Mouse (Mus musculus): ENCODE measurements around the gene Fbxo40. TPM values are rescaled to one million over a fixed set of nuclear protein-coding genes. Genes with fewer than 3 reads are reported as not detected.

The Fbxo40 gene
- polyA plus RNA-seq (2015; fragmentation: Nextera tagmentation; extraction: Ambion mirVana) = 1.6 and 2.2 TPM in 2 replicates

- Histone ChIP-seq H3K27ac (ENCODE audit: low read length) (peak within 1 kb of the TSS; percentile 25; the same call in 1 of the 2 replicates), H3K4me2 (replicated peaks; ENCODE audit: low read depth, low read length) (peak within 1 kb of the TSS; percentile 34)
Observed at GRCm38 (mm10) chr16:36989999-36990625, at the start of gene Fbxo40. Fbxo40 (minus strand) TSS chr16:36990467.

GRCm38 (mm10) chr16:37034751-37035150, 44.5 kb upstream of the Fbxo40 start:
- peaks cover 13% of the 10 kb centered on the region for H3K36me3 ChIP-seq (ENCODE audit: insufficient read depth, low read length)
- no peak overlapping the region for H3K9ac ChIP-seq (replicated peaks; ENCODE audit: low read length)
- H3K4me2 ChIP-seq (replicated peaks; ENCODE audit: low read depth, low read length) = no peak overlapping the region
- no peaks in the 10 kb centered on the region for H3K4me1 ChIP-seq (ENCODE audit: insufficient read depth, low read length)
- H3K27me3 ChIP-seq (ENCODE audit: insufficient read depth, low read length) = no peaks in the 10 kb centered on the region
- 92% methylated on average over 8 of the region's 8 CpGs for WGBS
- no peak for ATAC-seq (ENCODE audit: low FRiP score, low TSS enrichment)
- H3K27ac ChIP-seq (ENCODE audit: low read length) = no peak overlapping the region
- no peaks in the 10 kb centered on the region for H3K9me3 ChIP-seq (ENCODE audit: low read length)
- H3K4me3 ChIP-seq (ENCODE audit: low read length) = no peak overlapping the region

More at GRCm38 (mm10) chr16:36989999-36990625, at the start of gene Fbxo40:
- WGBS = 54% methylated on average over 18 of the region's 18 CpGs
- Histone ChIP-seq H3K4me3 (ENCODE audit: low read length) (peak within 1 kb of the TSS; percentile 15), H3K4me1 (ENCODE audit: insufficient read depth, low read length) (no peaks in the 10 kb centered on the region; the same call in 1 of the 2 replicates), H3K36me3 (ENCODE audit: insufficient read depth, low read length) (no peaks in the 10 kb centered on the region), H3K27me3 (ENCODE audit: insufficient read depth, low read length) (no peaks in the 10 kb centered on the region), H3K9ac (replicated peaks; ENCODE audit: low read length) (no peak within 1 kb of the TSS), H3K9me3 (ENCODE audit: low read length) (no peaks in the 10 kb centered on the region)
- ATAC-seq (ENCODE audit: low FRiP score, low TSS enrichment) = peak; percentile 50; the same call in 1 of the 2 replicates

- H3K27me3 ChIP-seq (ENCODE audit: insufficient read depth, low read length) = no peaks in the 10 kb centered on the region
- ATAC-seq (ENCODE audit: low FRiP score, low TSS enrichment) = no peak
- H3K4me2 ChIP-seq (replicated peaks; ENCODE audit: low read depth, low read length) = no peak overlapping the region
- no peaks in the 10 kb centered on the region for H3K9me3 ChIP-seq (ENCODE audit: low read length)
- no peak overlapping the region for H3K9ac ChIP-seq (replicated peaks; ENCODE audit: low read length)
- H3K4me3 ChIP-seq (ENCODE audit: low read length) = no peak overlapping the region
- WGBS = 69% methylated on average over 3 of the region's 3 CpGs
- peaks cover 16% of the 10 kb centered on the region for H3K36me3 ChIP-seq (ENCODE audit: insufficient read depth, low read length)
- H3K27ac ChIP-seq (ENCODE audit: low read length) = no peak overlapping the region
- H3K4me1 ChIP-seq (ENCODE audit: insufficient read depth, low read length) = no peaks in the 10 kb centered on the region
Observed at GRCm38 (mm10) chr16:37031996-37032395, 41.7 kb upstream of the Fbxo40 start.

GRCm38 (mm10) chr16:37027581-37027980, 37.3 kb upstream of the Fbxo40 start:
- Histone ChIP-seq H3K9me3 (ENCODE audit: low read length) (no peaks in the 10 kb centered on the region), H3K4me1 (ENCODE audit: insufficient read depth, low read length) (no peaks in the 10 kb centered on the region), H3K4me2 (replicated peaks; ENCODE audit: low read depth, low read length) (no peak overlapping the region), H3K36me3 (ENCODE audit: insufficient read depth, low read length) (0 out of 2 replicates have a peak, but pooled peaks cover 3% of the 10 kb centered on the region), H3K4me3 (ENCODE audit: low read length) (no peak overlapping the region), H3K9ac (replicated peaks; ENCODE audit: low read length) (no peak overlapping the region), H3K27ac (ENCODE audit: low read length) (no peak overlapping the region), H3K27me3 (ENCODE audit: insufficient read depth, low read length) (no peaks in the 10 kb centered on the region)
- 73% methylated on average over 3 of the region's 3 CpGs for WGBS
- no peak for ATAC-seq (ENCODE audit: low FRiP score, low TSS enrichment)

GRCm38 (mm10) chr16:37012336-37012735, 22.1 kb upstream of the Fbxo40 start:
- peak overlapping the region; percentile 83 for H3K9ac ChIP-seq (replicated peaks; ENCODE audit: low read length)
- 65% methylated on average over 5 of the region's 5 CpGs for WGBS
- peaks cover 14% of the 10 kb centered on the region for H3K4me1 ChIP-seq (ENCODE audit: insufficient read depth, low read length)
- no peak for ATAC-seq (ENCODE audit: low FRiP score, low TSS enrichment)
- no peaks in the 10 kb centered on the region for H3K27me3 ChIP-seq (ENCODE audit: insufficient read depth, low read length)
- H3K4me2 ChIP-seq (replicated peaks; ENCODE audit: low read depth, low read length) = peak overlapping the region; percentile 82
- H3K9me3 ChIP-seq (ENCODE audit: low read length) = no peaks in the 10 kb centered on the region
- H3K36me3 ChIP-seq (ENCODE audit: insufficient read depth, low read length) = no peaks in the 10 kb centered on the region
- peak overlapping the region; percentile 97 for H3K4me3 ChIP-seq (ENCODE audit: low read length)
- H3K27ac ChIP-seq (ENCODE audit: low read length) = no peak overlapping the region

DNA sequence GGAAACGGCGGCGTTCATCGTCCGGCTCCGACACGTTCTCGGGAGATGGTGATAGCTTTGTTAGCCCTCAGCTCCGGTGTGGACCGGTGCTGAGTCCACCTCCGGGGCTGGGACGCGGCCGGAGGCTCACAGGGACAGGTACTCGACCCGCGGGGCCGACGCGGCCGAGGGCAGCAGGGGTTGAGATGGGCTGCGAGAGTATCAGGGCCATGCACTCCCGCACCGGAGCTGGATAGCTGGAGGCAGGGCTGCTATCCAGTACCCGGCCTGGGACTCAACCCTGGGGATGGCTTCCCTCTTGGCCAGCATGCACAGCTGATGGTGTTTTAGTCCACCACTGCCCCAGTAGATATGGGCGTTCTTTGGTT, 21.6 kb upstream of the Fbxo40 start:
- peak; percentile 85 for ATAC-seq (ENCODE audit: low FRiP score, low TSS enrichment)
- WGBS = under 1% methylated on average over 26 of the region's 26 CpGs

GRCm38 (mm10) chr16:37011061-37011921, 21.0 kb upstream of the Fbxo40 start, which contains the start of gene Polq:
Polq (plus strand) TSS chr16:37011786.
- H3K27me3 ChIP-seq (ENCODE audit: insufficient read depth, low read length) = no peaks in the 10 kb centered on the region
- 5% methylated on average over 30 of the region's 30 CpGs for WGBS
- peaks cover 14% of the 10 kb centered on the region for H3K4me1 ChIP-seq (ENCODE audit: insufficient read depth, low read length)
- H3K9ac ChIP-seq (replicated peaks; ENCODE audit: low read length) = peak within 1 kb of the TSS; percentile 83
- H3K4me2 ChIP-seq (replicated peaks; ENCODE audit: low read depth, low read length) = peak within 1 kb of the TSS; percentile 82
- no peaks in the 10 kb centered on the region for H3K36me3 ChIP-seq (ENCODE audit: insufficient read depth, low read length)
- H3K27ac ChIP-seq (ENCODE audit: low read length) = no peak within 1 kb of the TSS
- peak within 1 kb of the TSS; percentile 97 for H3K4me3 ChIP-seq (ENCODE audit: low read length)
- no peaks in the 10 kb centered on the region for H3K9me3 ChIP-seq (ENCODE audit: low read length)
- ATAC-seq (ENCODE audit: low FRiP score, low TSS enrichment) = peak; percentile 99

More for the DNA sequence above, 21.6 kb upstream of the Fbxo40 start:
- Histone ChIP-seq H3K36me3 (ENCODE audit: insufficient read depth, low read length) (no peaks in the 10 kb centered on the region), H3K4me2 (replicated peaks; ENCODE audit: low read depth, low read length) (peak overlapping the region; percentile 82), H3K4me1 (ENCODE audit: insufficient read depth, low read length) (peaks cover 14% of the 10 kb centered on the region), H3K27me3 (ENCODE audit: insufficient read depth, low read length) (no peaks in the 10 kb centered on the region), H3K4me3 (ENCODE audit: low read length) (peak overlapping the region; percentile 97), H3K9me3 (ENCODE audit: low read length) (no peaks in the 10 kb centered on the region), H3K27ac (ENCODE audit: low read length) (no peak overlapping the region), H3K9ac (replicated peaks; ENCODE audit: low read length) (peak overlapping the region; percentile 83)

- Histone ChIP-seq H3K27ac (ENCODE audit: low read length) (no peak overlapping the region), H3K9ac (replicated peaks; ENCODE audit: low read length) (no peak overlapping the region), H3K4me3 (ENCODE audit: low read length) (no peak overlapping the region), H3K4me2 (replicated peaks; ENCODE audit: low read depth, low read length) (no peak overlapping the region), H3K9me3 (ENCODE audit: low read length) (no peaks in the 10 kb centered on the region), H3K36me3 (ENCODE audit: insufficient read depth, low read length) (no peaks in the 10 kb centered on the region), H3K4me1 (ENCODE audit: insufficient read depth, low read length) (peaks cover 14% of the 10 kb centered on the region), H3K27me3 (ENCODE audit: insufficient read depth, low read length) (no peaks in the 10 kb centered on the region)
- ATAC-seq (ENCODE audit: low FRiP score, low TSS enrichment) = peak; percentile 9; the same call in 1 of the 2 replicates
- WGBS = 50% methylated on average over 4 of the region's 4 CpGs
Observed at GRCm38 (mm10) chr16:37010370-37010769, 20.1 kb upstream of the Fbxo40 start.

DNA sequence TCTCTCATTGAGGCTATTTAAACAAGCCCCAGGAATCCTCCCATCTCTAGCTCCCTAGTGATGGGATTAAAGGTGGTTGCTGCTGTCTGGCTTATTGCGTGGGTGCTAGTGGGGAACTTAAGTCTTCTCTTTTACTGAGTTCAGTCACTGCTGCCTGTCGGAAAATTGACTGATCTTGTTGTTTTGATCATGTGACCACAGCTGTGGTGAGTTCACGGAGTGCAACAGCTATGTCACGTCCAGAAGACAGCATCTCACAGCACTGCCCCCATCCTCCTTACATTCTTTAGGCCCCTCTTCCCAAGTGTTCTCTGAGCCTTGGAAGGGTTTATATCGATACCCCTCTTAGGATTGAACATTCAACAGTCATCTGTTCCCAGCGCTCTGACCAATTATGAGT, 19.0 kb upstream of the Fbxo40 start:
- H3K9me3 ChIP-seq (ENCODE audit: low read length) = no peaks in the 10 kb centered on the region
- WGBS = 66% methylated on average over 6 of the region's 6 CpGs
- H3K4me2 ChIP-seq (replicated peaks; ENCODE audit: low read depth, low read length) = no peak overlapping the region
- no peaks in the 10 kb centered on the region for H3K36me3 ChIP-seq (ENCODE audit: insufficient read depth, low read length)
- peaks cover 14% of the 10 kb centered on the region for H3K4me1 ChIP-seq (ENCODE audit: insufficient read depth, low read length)
- ATAC-seq (ENCODE audit: low FRiP score, low TSS enrichment) = no peak
- no peak overlapping the region for H3K9ac ChIP-seq (replicated peaks; ENCODE audit: low read length)
- no peak overlapping the region for H3K4me3 ChIP-seq (ENCODE audit: low read length)
- H3K27ac ChIP-seq (ENCODE audit: low read length) = no peak overlapping the region
- no peaks in the 10 kb centered on the region for H3K27me3 ChIP-seq (ENCODE audit: insufficient read depth, low read length)
